Mouse (Mus musculus): Measurements from ENCODE around the gene Serinc4.

- TF ChIP-seq CTCF (IDR thresholded peaks at IDR 0.05; ENCODE audit: low read depth, low read length) (no peak), POLR2A (IDR thresholded peaks at IDR 0.05; ENCODE audit: insufficient read depth, low read length) (no peak), EP300 (IDR thresholded peaks at IDR 0.05; ENCODE audit: insufficient read depth, low read depth, low read length) (no peak)
These were observed 17.6 kb upstream of the Serinc4 start for GRCm38 (mm10) chr2:121474180-121474535.

Data from ES-Bruce4 (cell line).